Mouse (Mus musculus): ENCODE measurements around the gene Peg3. TPM values are rescaled to one million over a fixed set of nuclear protein-coding genes. Genes with fewer than 3 reads are reported as not detected.

Peg3 gene
- polyA plus RNA-seq, 1 experiment from 2014 or later: 100 TPM

Other genes starting within 250 kb of the Peg3 start
- not detected in 2 replicates for gene Olfr5, start 243.5 kb downstream of the Peg3 start, polyA plus RNA-seq (2014; fragmentation: Nextera tagmentation; extraction: Ambion mirVana)
- gene Olfr1347, start 230.7 kb downstream of the Peg3 start, polyA plus RNA-seq (2014; fragmentation: Nextera tagmentation; extraction: Ambion mirVana): not detected in 2 replicates
- not detected in 2 replicates for gene Olfr1348, start 221.7 kb downstream of the Peg3 start, polyA plus RNA-seq (2014; fragmentation: Nextera tagmentation; extraction: Ambion mirVana)
- not detected in 2 replicates for gene Olfr1349, start 207.5 kb downstream of the Peg3 start, polyA plus RNA-seq (2014; fragmentation: Nextera tagmentation; extraction: Ambion mirVana)
- not detected in 2 replicates for gene Olfr1350, start 165.6 kb downstream of the Peg3 start, polyA plus RNA-seq (2014; fragmentation: Nextera tagmentation; extraction: Ambion mirVana)
- gene Zim1, start 34.0 kb downstream of the Peg3 start, polyA plus RNA-seq (2014; fragmentation: Nextera tagmentation; extraction: Ambion mirVana): 1.2 TPM in 2 replicates
- gene Usp29, start 147 bp upstream of the Peg3 start, polyA plus RNA-seq (2014; fragmentation: Nextera tagmentation; extraction: Ambion mirVana): 13.3 and 14.4 TPM in 2 replicates